Mouse (Mus musculus) CH12.LX (cell line): ENCODE results near the gene B9d2. TPM values are rescaled to one million over a fixed set of nuclear protein-coding genes. Genes with fewer than 3 reads are reported as not detected.
A peak's percentile ranks its signal among the peaks of the same experiment; 100 is the strongest.

Experiments
- DNase-seq: peaks from one replicate; pipeline ENCODE4 v3.0.0-alpha.2; 2013; ENCODE audit errors: extremely low read depth
- H3K27ac ChIP-seq: 2 replicates; pipeline ENCODE4 v1.5.1; 2012; ENCODE audit warnings: low read depth, mild to moderate bottlenecking, control low read depth, moderate library complexity; ENCODE audit not compliant: insufficient read depth
- H3K27me3 ChIP-seq: replicated peaks from 2 replicates; pipeline ENCODE3; 2012; ENCODE audit warnings: inconsistent platforms
- H3K36me3 ChIP-seq, 2 experiments: replicated peaks in 1 of 2; 2 replicates each; pipeline versions ENCODE3 to v1.6.1; 2012; ENCODE audit warnings: inconsistent platforms in 1 of 2, low read length in 1 of 2, mild to moderate bottlenecking in 1 of 2, mixed read lengths in 1 of 2, moderate library complexity in 1 of 2; ENCODE audit not compliant: control insufficient read depth in 1 of 2, insufficient read depth in 1 of 2
- H3K4me1 ChIP-seq, 2 experiments: 2 replicates each; pipeline ENCODE4 v1.6.1; 2012; ENCODE audit warnings: inconsistent platforms in 1 of 2, moderate library complexity in 1 of 2; ENCODE audit not compliant: insufficient read depth in 2 of 2, control insufficient read depth in 1 of 2
- H3K4me2 ChIP-seq: 2 replicates; pipeline ENCODE4 v1.6.1; 2012; ENCODE audit warnings: low read depth, mild to moderate bottlenecking, control low read depth; ENCODE audit not compliant: poor library complexity, insufficient read depth, severe bottlenecking
- H3K4me3 ChIP-seq, 3 experiments: fragments of 150-350 bp in 1 of 3; sonication (generic) in 1 of 3; replicated peaks in 1 of 3; 2 replicates each; pipeline versions ENCODE3 to v1.5.1; 2011 to 2012; ENCODE audit warnings: low read depth in 2 of 3, low read length in 2 of 3, mild to moderate bottlenecking in 2 of 3, moderate library complexity in 2 of 3, control low read depth in 1 of 3, improper control_type of control experiment in 1 of 3, inconsistent platforms in 1 of 3, mixed read lengths in 1 of 3; ENCODE audit not compliant: poor library complexity in 1 of 3
- H3K79me2 ChIP-seq: replicated peaks from 2 replicates; pipeline ENCODE4 v1.6.1; 2012; ENCODE audit warnings: mild to moderate bottlenecking, moderate library complexity; ENCODE audit not compliant: control insufficient read depth, poor library complexity, insufficient read depth, severe bottlenecking; ENCODE audit errors: extremely low read depth
- H3K9ac ChIP-seq: 2 replicates; pipeline ENCODE4 v1.6.1; 2012; ENCODE audit warnings: low read depth, mild to moderate bottlenecking, control low read depth, moderate library complexity; ENCODE audit not compliant: insufficient read depth
- H3K9me3 ChIP-seq: replicated peaks from 2 replicates; pipeline ENCODE3; 2012; ENCODE audit warnings: low read length, inconsistent platforms, mixed read lengths
- BHLHE40 ChIP-seq: IDR thresholded peaks from 2 replicates; pipeline ENCODE4 v1.6.1; 2011; ENCODE audit warnings: mild to moderate bottlenecking, low read depth, low read length, improper control_type of control experiment
- CTCF ChIP-seq, 2 experiments: IDR thresholded peaks in 1 of 2; conservative IDR thresholded peaks in 1 of 2; 2 replicates each; pipeline ENCODE4 v1.5.1; 2011 to 2012; ENCODE audit warnings: low read depth in 2 of 2, low read length in 2 of 2, improper control_type of control experiment in 1 of 2, inconsistent platforms in 1 of 2, mild to moderate bottlenecking in 1 of 2, moderate library complexity in 1 of 2
- E2F4 ChIP-seq: IDR thresholded peaks from 2 replicates; pipeline ENCODE4 v1.6.1; 2011; ENCODE audit warnings: low read depth, low read length, improper control_type of control experiment; ENCODE audit not compliant: insufficient replicate concordance
- ELF1 ChIP-seq: IDR thresholded peaks from 2 replicates; pipeline ENCODE4 v1.6.1; 2014; ENCODE audit warnings: low read depth, mild to moderate bottlenecking, inconsistent platforms, low read length, improper control_type of control experiment
- EP300 ChIP-seq: IDR thresholded peaks from 2 replicates; pipeline ENCODE4 v1.6.1; 2011; ENCODE audit warnings: low read length, improper control_type of control experiment
- ETS1 ChIP-seq: conservative IDR thresholded peaks from 2 replicates; pipeline ENCODE4 v1.6.1; 2012; ENCODE audit warnings: low read depth, mild to moderate bottlenecking, inconsistent platforms, low read length, improper control_type of control experiment, moderate library complexity
- GABPA ChIP-seq: IDR thresholded peaks from 2 replicates; pipeline ENCODE4 v1.6.1; 2012; ENCODE audit warnings: low read depth, low read length, improper control_type of control experiment, inconsistent platforms; ENCODE audit not compliant: insufficient replicate concordance
- IRF4 ChIP-seq: IDR thresholded peaks from 2 replicates; pipeline ENCODE4 v1.6.1; 2014; ENCODE audit warnings: low read depth, mild to moderate bottlenecking, inconsistent platforms, low read length, improper control_type of control experiment
- MAFK ChIP-seq: IDR thresholded peaks from 2 replicates; pipeline ENCODE4 v1.6.1; 2011; ENCODE audit warnings: low read length, improper control_type of control experiment; ENCODE audit not compliant: insufficient replicate concordance
- MAX ChIP-seq: IDR thresholded peaks from 2 replicates; pipeline ENCODE4 v1.6.1; 2011; ENCODE audit warnings: low read length, improper control_type of control experiment
- MAZ ChIP-seq: IDR thresholded peaks from 2 replicates; pipeline ENCODE4 v1.6.1; 2012; ENCODE audit warnings: low read depth, mild to moderate bottlenecking, inconsistent platforms, low read length, improper control_type of control experiment, moderate library complexity
- MEF2A ChIP-seq: IDR thresholded peaks from 2 replicates; pipeline ENCODE4 v1.6.1; 2014; ENCODE audit warnings: low read depth, mild to moderate bottlenecking, inconsistent platforms, low read length, improper control_type of control experiment, borderline replicate concordance
- MXI1 ChIP-seq: IDR thresholded peaks from 2 replicates; pipeline ENCODE4 v1.6.1; 2011; ENCODE audit warnings: mild to moderate bottlenecking, low read depth, low read length, improper control_type of control experiment
- MYC ChIP-seq: IDR thresholded peaks from 2 replicates; pipeline ENCODE4 v1.6.1; 2011; ENCODE audit warnings: low read depth, mild to moderate bottlenecking, improper control_type of control experiment, low read length
- NELFE ChIP-seq: IDR thresholded peaks from 2 replicates; pipeline ENCODE4 v1.6.1; 2011; ENCODE audit warnings: low read depth, low read length, improper control_type of control experiment
- NRF1 ChIP-seq: IDR thresholded peaks from 2 replicates; pipeline ENCODE4 v1.6.1; 2014; ENCODE audit warnings: low read depth, mild to moderate bottlenecking, inconsistent platforms, low read length, improper control_type of control experiment, moderate library complexity
- PAX5 ChIP-seq: IDR thresholded peaks from 2 replicates; pipeline ENCODE4 v1.6.1; 2012; ENCODE audit warnings: low read length, inconsistent platforms, mixed read lengths
- POLR2A ChIP-seq: IDR thresholded peaks from 2 replicates; pipeline ENCODE4 v1.6.1; 2011; ENCODE audit warnings: low read depth, mild to moderate bottlenecking, improper control_type of control experiment, low read length
- POLR2AphosphoS2 ChIP-seq: IDR thresholded peaks from 2 replicates; pipeline ENCODE4 v1.6.1; 2011; ENCODE audit warnings: low read depth, low read length, improper control_type of control experiment
- RCOR1 ChIP-seq: conservative IDR thresholded peaks from 2 replicates; pipeline ENCODE4 v1.6.1; 2012; ENCODE audit warnings: low read depth, mild to moderate bottlenecking, inconsistent platforms, low read length, improper control_type of control experiment
- SIN3A ChIP-seq: IDR thresholded peaks from 2 replicates; pipeline ENCODE4 v1.6.1; 2012; ENCODE audit warnings: low read length, improper control_type of control experiment, inconsistent platforms
- SMC3 ChIP-seq: IDR thresholded peaks from 2 replicates; pipeline ENCODE4 v1.6.1; 2011; ENCODE audit warnings: low read depth, low read length, improper control_type of control experiment
- TBP ChIP-seq: conservative IDR thresholded peaks from 2 replicates; pipeline ENCODE4 v1.6.1; 2011; ENCODE audit warnings: low read depth, low read length, improper control_type of control experiment
- TCF12 ChIP-seq: IDR thresholded peaks from 2 replicates; pipeline ENCODE4 v1.6.1; 2014; ENCODE audit warnings: low read depth, mild to moderate bottlenecking, inconsistent platforms, low read length, improper control_type of control experiment
- UBTF ChIP-seq: IDR thresholded peaks from 2 replicates; pipeline ENCODE4 v1.6.1; 2012; ENCODE audit warnings: low read depth, mild to moderate bottlenecking, inconsistent platforms, low read length, improper control_type of control experiment, moderate library complexity
- USF1 ChIP-seq: IDR thresholded peaks from 2 replicates; pipeline ENCODE4 v1.6.1; 2014; ENCODE audit warnings: low read depth, mild to moderate bottlenecking, inconsistent platforms, low read length, improper control_type of control experiment
- ZC3H11A ChIP-seq: IDR thresholded peaks from 2 replicates; pipeline ENCODE4 v1.6.1; 2012; ENCODE audit warnings: low read depth, mild to moderate bottlenecking, inconsistent platforms, low read length, improper control_type of control experiment
- ZNF384 ChIP-seq: IDR thresholded peaks from 2 replicates; pipeline ENCODE4 v1.6.1; 2012; ENCODE audit warnings: low read depth, low read length, improper control_type of control experiment, inconsistent platforms
- dilution Hi-C: fragments of 300-500 bp; cut with MboI; formaldehyde crosslinking; loops from 2 replicates; pipeline ENCODE4 v1.14.3; 2020; ENCODE audit warnings: low sequenced_read_pairs; ENCODE audit not compliant: extremely low pct_unique_long_range_greater_than_20kb, extremely low pct_ligation_motif_present
- in situ Hi-C: fragments of 300-500 bp; cut with MboI; formaldehyde crosslinking; loops from 3 replicates; pipeline ENCODE4 v1.14.3; 2019; ENCODE audit warnings: low sequenced_read_pairs, low pct_ligation_motif_present, low pct_unique_long_range_greater_than_20kb, mixed read lengths
- polyA plus RNA-seq: library from polyadenylated mRNA; unstranded; fragments of >175 nt; gene quantifications from 2 replicates; pipeline ENCODE4 v1.2.1, GENCODE M21; 2012; ENCODE audit warnings: low read depth; ENCODE audit not compliant: insufficient read length
- total RNA-seq, 2 experiments: library from RNA; depleted of rRNA; stranded (reverse); fragments of 300-350 nt in 1 of 2; fragments of >200 nt in 1 of 2; gene quantifications; 2 replicates each; pipeline ENCODE4 v1.2.3; 2012 to 2014

The B9d2 gene
- total and polyA plus RNA-seq, 3 experiments, result 9.3 to 21.2 (median 15.8) TPM

DNA sequence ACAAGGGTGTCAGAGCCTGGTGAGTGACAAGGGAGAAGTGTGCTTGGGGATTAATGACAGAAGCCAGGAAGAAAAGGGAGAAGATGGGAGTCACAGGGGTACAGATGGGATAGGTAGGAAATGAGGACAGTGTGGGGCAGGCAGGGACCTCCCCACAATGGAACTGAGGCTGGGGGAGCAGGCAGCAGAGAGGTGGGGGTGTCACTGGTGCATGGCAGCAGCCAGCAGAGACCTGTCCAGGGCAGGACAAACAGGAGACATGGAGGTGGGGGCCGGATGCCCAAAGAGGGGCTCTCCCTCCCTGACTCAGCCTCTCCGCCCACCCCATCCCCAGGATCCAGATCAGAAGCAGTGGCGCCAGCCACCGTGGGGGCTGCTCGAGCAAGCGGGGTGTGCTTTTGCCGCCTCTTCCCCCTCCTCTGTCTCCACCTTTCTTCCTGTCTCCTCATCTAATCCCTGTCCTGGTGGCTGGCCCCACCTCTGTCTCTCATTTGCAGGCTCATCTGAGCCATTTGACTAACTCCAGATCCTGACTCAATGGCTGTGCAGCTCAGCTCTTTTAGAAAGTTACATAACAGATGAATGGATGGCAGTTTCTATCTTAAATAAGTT, 30.0 kb downstream of the B9d2 start:
- H3K27me3 ChIP-seq, result no peaks in the 10 kb centered on the region
- no peak overlapping the region for H3K4me2 ChIP-seq
- no peaks in the 10 kb centered on the region for H3K79me2 ChIP-seq
- dilution Hi-C loops (no loop called here), in situ Hi-C loops (no loop called here)
- no peak overlapping the region for H3K9ac ChIP-seq
- TF ChIP-seq POLR2A (0 out of 2 replicates have a peak, but pooled peaks have one; percentile 16), ZNF384 (no peak), TBP (no peak), TCF12 (no peak), MYC (no peak), RCOR1 (no peak), CTCF (conservative IDR thresholded peaks at IDR 0.05 in 1 of 2, IDR thresholded peaks at IDR 0.05 in 1 of 2; ENCODE audit: low read depth in 2 of 2, low read length in 2 of 2) (no peak)
- peaks cover 58 to 85% of the 10 kb centered on the region in 2 experiments for H3K36me3 ChIP-seq
- peak overlapping the region; percentile 39 for H3K27ac ChIP-seq
- DNase-seq, result no peak
- no peaks in the 10 kb centered on the region for H3K9me3 ChIP-seq
- H3K4me1 ChIP-seq, result peaks cover 39 to 80% of the 10 kb centered on the region in 2 experiments
- H3K4me3 ChIP-seq, result no peak overlapping the region

DNA sequence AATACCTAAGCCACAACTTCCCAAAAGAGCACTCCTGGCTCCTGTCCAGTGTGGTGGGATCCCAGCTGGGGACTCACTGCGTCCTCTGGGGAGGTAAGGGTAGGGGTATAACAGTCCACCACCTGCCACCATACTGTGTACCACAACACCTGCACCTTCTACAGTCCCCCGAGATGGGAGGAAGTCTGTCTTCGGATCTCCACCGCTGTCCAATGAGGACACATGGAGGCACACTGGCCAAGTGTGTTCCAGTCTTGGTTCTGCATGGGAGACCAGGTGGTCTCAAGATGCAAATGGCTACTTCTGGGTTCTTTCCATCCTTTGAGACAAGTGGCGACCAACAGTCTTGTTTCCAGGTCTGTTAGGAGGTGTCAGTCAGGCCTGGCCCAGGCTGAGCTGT, 30.6 kb downstream of the B9d2 start:
- Histone ChIP-seq H3K4me1 (peaks cover 33 to 75% of the 10 kb centered on the region in 2 experiments), H3K9me3 (no peaks in the 10 kb centered on the region), H3K4me3 (no peak overlapping the region), H3K27me3 (no peaks in the 10 kb centered on the region), H3K9ac (no peak overlapping the region), H3K36me3 (peaks cover 58 to 86% of the 10 kb centered on the region in 2 experiments), H3K27ac (peak overlapping the region; percentile 69), H3K79me2 (no peaks in the 10 kb centered on the region), H3K4me2 (no peak overlapping the region)
- TF ChIP-seq SMC3 (no peak), NELFE (no peak), BHLHE40 (no peak; the same call in 1 of the 2 replicates), GABPA (no peak), POLR2A (no peak; the same call in 1 of the 2 replicates), MAZ (no peak), PAX5 (no peak), MEF2A (no peak), MAFK (no peak), EP300 (peak; percentile 48), ZNF384 (no peak), UBTF (no peak), IRF4 (no peak), POLR2AphosphoS2 (no peak), SIN3A (no peak), ETS1 (peak; percentile 49), MXI1 (no peak), NRF1 (no peak), TCF12 (peak; percentile 46; the same call in 1 of the 2 replicates), ELF1 (no peak), E2F4 (no peak), MAX (0 out of 2 replicates have a peak, but pooled peaks have one; percentile 13), TBP (no peak), USF1 (no peak), ZC3H11A (no peak)
- DNase-seq, result peak; percentile 66
- dilution Hi-C loops (no loop called here), in situ Hi-C loops (no loop called here)
